Mouse (Mus musculus) limb, embryonic 13.5 days (tissue): Measurements from ENCODE around the gene Kif26b. TPM values are rescaled to one million over a fixed set of nuclear protein-coding genes. Genes with fewer than 3 reads are reported as not detected.

Source experiments
- ATAC-seq: fragments of 200-750 bp; cut with Nextera tagmentation; 2 replicates; pipeline ENCODE4 v1.8.0; 2017; ENCODE audit warnings: low read depth, moderate number of reproducible peaks, moderate TSS enrichment; ENCODE audit not compliant: low FRiP score
- H3K27ac ChIP-seq: fragments of 300-500 bp; sonication (generic); 2 replicates; pipeline ENCODE4 v1.5.1; 2015; ENCODE audit warnings: inconsistent platforms, mild to moderate bottlenecking, moderate library complexity
- H3K27me3 ChIP-seq: fragments of 300-500 bp; sonication (generic); 2 replicates; pipeline ENCODE4 v1.6.1; 2015; ENCODE audit warnings: mild to moderate bottlenecking, inconsistent platforms
- H3K36me3 ChIP-seq: fragments of 300-500 bp; sonication (generic); 2 replicates; pipeline ENCODE4 v1.6.1; 2015; ENCODE audit warnings: inconsistent platforms, mild to moderate bottlenecking, moderate library complexity
- H3K4me1 ChIP-seq: fragments of 300-500 bp; sonication (generic); 2 replicates; pipeline ENCODE4 v1.6.1; 2015; ENCODE audit warnings: inconsistent platforms
- H3K4me2 ChIP-seq: fragments of 300-500 bp; sonication (generic); replicated peaks from 2 replicates; pipeline ENCODE4 v1.6.1; 2015; ENCODE audit warnings: inconsistent platforms, mild to moderate bottlenecking, moderate library complexity
- H3K4me3 ChIP-seq: fragments of 300-500 bp; sonication (generic); 2 replicates; pipeline ENCODE4 v1.5.1; 2015; ENCODE audit warnings: moderate library complexity, mild to moderate bottlenecking, inconsistent platforms
- H3K9ac ChIP-seq: fragments of 300-500 bp; sonication (generic); 2 replicates; pipeline ENCODE4 v1.6.1; 2015; ENCODE audit warnings: mild to moderate bottlenecking, inconsistent platforms
- H3K9me3 ChIP-seq: fragments of 300-500 bp; sonication (generic); 2 replicates; pipeline ENCODE4 v1.6.1; 2016; ENCODE audit warnings: inconsistent platforms
- WGBS: fragments of 180-500 bp; shearing (Covaris S2); methylation state at CpG from one replicate; pipeline ENCODE4 v1.1.7; 2015; 5-methylcytosine and 5-hydroxymethylcytosine counted together
- polyA plus RNA-seq: library from polyadenylated mRNA; unstranded; fragments of >200 nt; fragmentation: Nextera tagmentation; extraction: Ambion mirVana; gene quantifications from 2 replicates; pipeline ENCODE4 v1.2.1, GENCODE M21; 2015

Gene Kif26b
- polyA plus RNA-seq, 1 experiment from 2014 or later = 13.3 TPM

DNA sequence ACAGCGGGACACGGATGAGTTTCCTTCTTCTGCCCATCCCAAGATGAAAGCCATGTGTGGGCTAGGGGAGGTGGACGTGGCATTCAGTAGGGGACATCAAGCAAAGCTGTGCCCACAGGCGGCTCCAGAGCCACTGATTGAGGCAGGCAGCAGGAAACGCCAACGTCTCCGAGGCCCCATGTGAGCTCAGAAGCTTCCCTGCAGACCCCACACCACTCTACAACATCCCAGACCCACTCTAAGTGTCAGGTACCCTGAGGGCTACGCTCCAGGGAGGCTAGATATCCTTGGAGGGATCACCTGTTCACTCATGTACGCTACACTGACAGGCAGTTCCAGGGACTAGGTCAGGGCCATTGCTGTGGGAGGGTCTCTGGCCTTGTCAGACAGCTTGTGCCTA is 432.7 kb downstream of the Kif26b start:
- 73% methylated on average over 9 of the region's 9 CpGs for WGBS

DNA sequence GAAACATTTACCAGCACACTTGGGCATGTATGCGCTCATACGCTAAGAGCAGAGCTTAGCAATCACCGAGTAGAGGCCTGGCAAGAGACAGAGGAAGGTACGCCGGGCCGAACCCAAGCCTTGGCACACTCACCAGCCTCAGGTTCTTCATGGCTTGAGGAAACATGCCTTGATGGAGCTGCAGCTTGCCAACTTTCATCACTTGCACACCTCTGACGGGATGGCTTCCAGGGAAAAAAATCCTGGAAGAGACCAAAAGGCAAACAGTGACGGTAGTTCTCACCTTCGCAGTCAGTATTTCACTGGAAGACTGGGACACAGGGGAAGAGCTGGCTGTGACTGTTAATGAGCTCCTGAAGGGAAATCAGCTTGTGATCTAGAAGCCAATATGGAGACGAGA is 443.1 kb downstream of the Kif26b start:
- Histone ChIP-seq H3K4me3 (no peak overlapping the region), H3K4me1 (peaks cover 31% of the 10 kb centered on the region), H3K4me2 (no peak overlapping the region), H3K27ac (no peak overlapping the region), H3K27me3 (peaks cover 15% of the 10 kb centered on the region; the same call in 1 of the 2 replicates), H3K9ac (no peak overlapping the region), H3K9me3 (no peaks in the 10 kb centered on the region), H3K36me3 (no peaks in the 10 kb centered on the region)
- ATAC-seq = no peak
- 84% methylated on average over 10 of the region's 10 CpGs for WGBS

More for the DNA sequence above, 432.7 kb downstream of the Kif26b start:
- H3K9me3 ChIP-seq = no peaks in the 10 kb centered on the region
- H3K36me3 ChIP-seq = no peaks in the 10 kb centered on the region
- ATAC-seq = no peak
- peaks cover 11% of the 10 kb centered on the region; the same call in 1 of the 2 replicates for H3K27me3 ChIP-seq
- no peak overlapping the region for H3K4me3 ChIP-seq
- peaks cover 27% of the 10 kb centered on the region for H3K4me1 ChIP-seq
- no peak overlapping the region for H3K27ac ChIP-seq
- no peak overlapping the region for H3K9ac ChIP-seq
- H3K4me2 ChIP-seq = no peak overlapping the region

DNA sequence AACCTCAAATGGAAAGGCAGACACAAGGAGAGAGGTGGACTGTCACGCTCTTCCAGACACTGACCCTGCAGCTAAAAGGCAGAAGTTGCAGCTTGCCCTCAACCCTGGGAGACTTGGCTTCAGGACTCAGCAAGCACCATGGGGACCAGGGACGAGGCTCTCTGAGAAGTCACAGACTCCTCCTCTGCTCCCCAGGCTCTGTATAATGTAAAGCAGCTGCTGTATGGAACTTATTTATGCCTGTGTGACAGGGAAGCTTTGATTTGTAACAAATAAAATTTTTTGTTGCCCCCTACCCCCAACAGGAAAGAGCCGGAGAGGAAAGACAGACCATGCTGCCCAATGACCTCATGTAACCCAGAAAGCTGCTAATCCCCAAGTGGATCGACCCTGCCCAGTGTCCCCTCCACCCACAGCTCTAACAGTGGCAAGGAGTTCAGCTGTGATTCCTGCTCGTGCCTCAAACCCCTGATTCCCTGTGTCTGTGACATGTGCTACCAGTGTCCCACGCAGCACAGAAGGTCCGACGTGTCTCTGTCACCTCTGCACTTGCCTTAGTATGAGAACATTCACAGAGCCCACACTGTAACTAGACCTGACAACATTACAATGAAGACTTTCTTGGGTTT is 449.8 kb downstream of the Kif26b start:
- Histone ChIP-seq H3K36me3 (no peaks in the 10 kb centered on the region), H3K4me3 (no peak overlapping the region), H3K27ac (no peak overlapping the region), H3K9ac (no peak overlapping the region), H3K9me3 (no peaks in the 10 kb centered on the region), H3K4me1 (peaks cover 59% of the 10 kb centered on the region), H3K27me3 (peaks cover 9% of the 10 kb centered on the region; the same call in 1 of the 2 replicates), H3K4me2 (peak overlapping the region; percentile 31; the same call in 1 of the 2 replicates)
- 17% methylated on average over 8 of the region's 8 CpGs for WGBS
- no peak for ATAC-seq

DNA sequence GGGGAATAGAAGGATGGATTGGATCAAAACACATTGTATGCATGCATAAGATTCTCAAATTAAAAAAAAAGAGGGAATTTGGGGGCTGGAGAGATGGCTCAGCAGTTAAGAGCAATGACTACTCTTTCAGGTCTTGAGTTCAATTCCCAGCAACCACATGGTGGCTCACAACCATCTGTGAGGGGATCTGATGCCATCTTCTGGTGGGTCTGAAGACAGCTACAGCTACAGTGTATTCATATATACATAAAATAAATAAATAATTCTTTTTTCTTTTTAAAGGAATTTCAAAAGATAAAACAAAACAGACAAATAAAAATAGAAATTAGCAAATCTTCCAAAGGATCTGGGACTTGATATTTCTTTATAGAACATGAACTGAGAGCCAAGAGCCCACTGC is 451.3 kb downstream of the Kif26b start:
- Histone ChIP-seq H3K4me3 (no peak overlapping the region), H3K9ac (no peak overlapping the region), H3K4me1 (peaks cover 46% of the 10 kb centered on the region), H3K27me3 (peaks cover under 1% of the 10 kb centered on the region; the same call in 1 of the 2 replicates), H3K4me2 (no peak overlapping the region), H3K27ac (no peak overlapping the region), H3K9me3 (no peaks in the 10 kb centered on the region), H3K36me3 (no peaks in the 10 kb centered on the region)
- no peak for ATAC-seq

DNA sequence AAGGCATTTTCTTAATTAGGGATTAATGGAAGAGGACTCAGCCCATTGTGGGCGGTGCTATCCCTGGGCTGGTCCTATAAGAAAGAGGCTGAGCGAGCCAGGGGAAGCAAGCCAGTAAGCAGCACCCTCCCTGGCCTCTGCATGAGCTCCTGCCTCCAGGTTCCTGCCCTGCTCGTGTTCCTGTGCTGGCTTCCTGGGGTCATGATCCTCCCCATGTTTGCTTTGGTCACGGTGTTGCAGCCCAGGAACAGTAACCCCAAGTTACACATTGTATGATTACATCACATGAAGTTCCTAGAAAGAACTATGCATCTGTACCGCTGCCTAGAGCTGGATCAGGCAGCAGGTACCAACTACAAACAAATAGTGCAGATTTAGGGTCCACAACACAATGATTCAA is 452.7 kb downstream of the Kif26b start:
- no peak overlapping the region for H3K9ac ChIP-seq
- no peaks in the 10 kb centered on the region for H3K9me3 ChIP-seq
- no peak overlapping the region for H3K27ac ChIP-seq
- 71% methylated on average over 5 of the region's 5 CpGs for WGBS
- no peaks in the 10 kb centered on the region for H3K36me3 ChIP-seq
- peaks cover 31% of the 10 kb centered on the region for H3K4me1 ChIP-seq
- ATAC-seq = no peak
- H3K4me3 ChIP-seq = no peak overlapping the region
- H3K4me2 ChIP-seq = no peak overlapping the region
- H3K27me3 ChIP-seq = no peaks in the 10 kb centered on the region

DNA sequence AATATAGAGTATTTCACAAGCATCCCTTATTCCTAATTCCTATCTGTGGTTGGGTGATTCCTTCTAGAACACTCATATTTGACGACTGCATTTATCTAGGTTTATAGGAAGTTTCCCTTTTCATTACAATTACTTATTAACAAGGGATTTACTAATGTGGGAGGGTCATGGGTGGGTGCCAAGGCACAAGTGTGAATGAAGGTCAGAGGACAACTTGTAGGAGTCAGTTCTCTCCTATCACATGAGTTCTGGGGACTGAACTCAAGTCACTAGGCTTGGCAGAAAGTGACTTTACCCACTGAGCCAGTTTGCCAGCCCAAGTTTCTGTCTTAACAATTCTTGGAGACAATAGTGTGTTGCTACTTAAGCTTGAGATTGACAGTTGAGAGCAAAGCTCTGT is 459.3 kb downstream of the Kif26b start:
- no peak overlapping the region for H3K4me3 ChIP-seq
- 60% methylated on average over 1 of the region's 1 CpGs for WGBS
- H3K4me1 ChIP-seq = peaks cover 26% of the 10 kb centered on the region
- no peaks in the 10 kb centered on the region for H3K27me3 ChIP-seq
- H3K9me3 ChIP-seq = no peaks in the 10 kb centered on the region
- no peak overlapping the region for H3K27ac ChIP-seq
- H3K36me3 ChIP-seq = no peaks in the 10 kb centered on the region
- ATAC-seq = no peak
- H3K9ac ChIP-seq = no peak overlapping the region
- H3K4me2 ChIP-seq = no peak overlapping the region

Other genes starting within 250 kb of the Kif26b start
- gene Cox20, start 210.0 kb upstream of the Kif26b start, polyA plus RNA-seq = 133 and 135 TPM in 2 replicates
- 344 TPM in 2 replicates for gene Hnrnpu, start 191.3 kb upstream of the Kif26b start, polyA plus RNA-seq
- 4.8 and 4.9 TPM in 2 replicates for gene Efcab2, start 123.0 kb upstream of the Kif26b start, polyA plus RNA-seq